Mouse (Mus musculus) neural tube, embryonic 14.5 days (tissue): ENCODE data around the gene Ly6c2. TPM values are rescaled to one million over a fixed set of nuclear protein-coding genes. Genes with fewer than 3 reads are reported as not detected.
"Not testable (repeated sequence)": the region's sequence is repeated elsewhere in the genome, so short reads cannot be mapped to it uniquely, and the experiment has no call there.

Source experiments
- ATAC-seq: fragments of 200-750 bp; cut with Nextera tagmentation; 2 replicates; pipeline ENCODE4 v1.8.0; 2017; ENCODE audit warnings: low read depth, mild to moderate bottlenecking, moderate TSS enrichment, moderate library complexity
- H3K27ac ChIP-seq: fragments of 300-500 bp; sonication (generic); 2 replicates; pipeline ENCODE4 v1.5.1; 2014; ENCODE audit warnings: low read depth, mild to moderate bottlenecking, control low read depth, low read length, moderate library complexity, mixed read lengths
- H3K27me3 ChIP-seq: fragments of 300-500 bp; sonication (generic); 2 replicates; pipeline ENCODE4 v1.6.1; 2014; ENCODE audit warnings: low read length; ENCODE audit not compliant: control insufficient read depth, insufficient read depth
- H3K36me3 ChIP-seq: fragments of 300-500 bp; sonication (generic); 2 replicates; pipeline ENCODE4 v1.6.1; 2014; ENCODE audit warnings: low read length, mixed read lengths; ENCODE audit not compliant: control insufficient read depth, insufficient read depth
- H3K4me1 ChIP-seq: fragments of 300-500 bp; sonication (generic); 2 replicates; pipeline ENCODE4 v1.6.1; 2014; ENCODE audit warnings: low read length; ENCODE audit not compliant: control insufficient read depth, insufficient read depth
- H3K4me2 ChIP-seq: fragments of 300-500 bp; sonication (generic); 2 replicates; pipeline ENCODE4 v1.6.1; 2014; ENCODE audit warnings: mild to moderate bottlenecking, low read depth, low read length, control low read depth
- H3K4me3 ChIP-seq: fragments of 300-500 bp; sonication (generic); 2 replicates; pipeline ENCODE4 v1.5.1; 2014; ENCODE audit warnings: low read depth, low read length, control low read depth, mixed read lengths
- H3K9ac ChIP-seq: fragments of 300-500 bp; sonication (generic); replicated peaks from 2 replicates; pipeline ENCODE4 v1.6.1; 2014; ENCODE audit warnings: low read depth, mild to moderate bottlenecking, control low read depth, low read length, mixed read lengths
- H3K9me3 ChIP-seq: fragments of 300-500 bp; sonication (generic); 2 replicates; pipeline ENCODE4 v1.6.1; 2016; ENCODE audit warnings: low read length; ENCODE audit not compliant: control insufficient read depth
- WGBS: fragments of 180-500 bp; shearing (Covaris S2); extraction: QIAGEN DNeasy Blood & Tissue Kit; methylation state at CpG from one replicate; pipeline ENCODE4 v1.1.7; 2014; 5-methylcytosine and 5-hydroxymethylcytosine counted together
- polyA plus RNA-seq: library from polyadenylated mRNA; unstranded; fragments of >200 nt; fragmentation: Nextera tagmentation; extraction: Ambion mirVana; gene quantifications from 2 replicates; pipeline ENCODE4 v1.2.1, GENCODE M21; 2014

Ly6c2 gene
- polyA plus RNA-seq, 1 experiment from 2014 or later: not detected

DNA sequence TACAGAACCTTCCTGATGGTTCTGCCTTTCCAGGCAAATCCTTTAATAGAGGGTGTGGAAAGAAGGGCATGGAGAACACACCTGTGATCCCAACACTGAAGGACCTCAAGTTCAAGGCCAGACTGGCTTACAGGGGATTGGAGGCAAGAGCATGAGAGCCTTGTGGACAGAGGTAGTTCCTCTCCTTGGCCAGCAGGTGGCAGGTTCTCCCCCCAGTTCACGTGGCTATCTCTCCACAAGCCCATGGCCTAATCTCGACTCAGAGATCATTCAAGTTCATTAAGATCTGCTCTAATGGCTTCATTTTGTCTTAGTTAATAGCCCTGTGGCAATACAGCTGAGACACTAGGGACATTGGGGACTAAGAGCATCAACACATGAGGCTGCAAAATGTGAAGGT lies 8.3 kb upstream of the Ly6c2 start:
- 16% methylated on average over 2 of the region's 2 CpGs for WGBS
- Histone ChIP-seq H3K4me3 (no peak overlapping the region), H3K4me2 (no peak overlapping the region), H3K4me1 (no peaks in the 10 kb centered on the region), H3K36me3 (no peaks in the 10 kb centered on the region), H3K27me3 (no peaks in the 10 kb centered on the region), H3K9me3 (no peaks in the 10 kb centered on the region), H3K27ac (no peak overlapping the region), H3K9ac (no peak overlapping the region)
- no peak for ATAC-seq

DNA sequence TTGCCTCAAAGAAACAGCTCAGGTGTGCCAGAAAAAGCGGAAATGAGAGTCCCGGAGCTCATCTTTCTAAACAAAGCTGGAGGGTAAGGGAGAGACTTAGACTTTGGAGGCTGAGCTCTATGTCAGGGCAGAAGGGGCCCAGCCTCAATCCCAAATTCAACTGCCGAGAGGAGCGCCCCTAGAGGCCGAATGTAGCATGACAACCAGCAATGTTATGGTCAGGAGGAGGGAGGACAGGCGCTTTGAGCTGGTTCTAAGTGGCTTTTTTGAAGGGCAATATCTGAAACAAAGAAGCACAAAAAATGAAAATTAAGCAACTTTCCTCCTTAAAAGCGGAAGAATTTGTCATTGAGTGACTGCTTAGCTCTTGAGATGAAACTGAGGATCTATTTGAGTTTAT lies 7.0 kb upstream of the Ly6c2 start:
- H3K9ac ChIP-seq, ATAC-seq, H3K9me3 ChIP-seq, H3K27ac ChIP-seq, H3K4me2 ChIP-seq, H3K36me3 ChIP-seq, H3K4me1 ChIP-seq, H3K27me3 ChIP-seq, H3K4me3 ChIP-seq: not testable (repeated sequence)
- 16% methylated on average over 5 of the region's 7 CpGs for WGBS

DNA sequence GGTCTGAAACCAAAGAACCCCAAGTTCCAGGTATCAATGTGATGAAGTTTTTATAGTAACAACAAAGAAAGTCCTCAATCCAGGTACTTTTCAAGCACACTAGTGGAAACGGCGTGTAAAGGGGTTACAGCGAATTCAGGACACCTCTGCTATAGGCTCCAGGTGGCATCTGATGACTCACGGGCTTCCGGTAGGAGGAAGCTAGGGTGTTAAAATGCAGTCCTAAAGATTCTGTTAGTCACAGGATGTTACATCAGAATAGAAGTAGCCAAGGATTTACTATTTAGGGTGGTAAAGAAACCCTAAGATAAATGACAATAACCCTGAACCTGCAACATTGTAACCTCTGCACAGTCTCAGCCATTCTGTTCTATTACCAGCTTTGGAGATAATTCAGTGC lies 5.7 kb upstream of the Ly6c2 start:
- not testable (repeated sequence) for H3K27ac ChIP-seq, H3K36me3 ChIP-seq, H3K9me3 ChIP-seq, H3K9ac ChIP-seq, H3K27me3 ChIP-seq, H3K4me3 ChIP-seq, H3K4me1 ChIP-seq, H3K4me2 ChIP-seq, ATAC-seq
- 96% methylated on average over 5 of the region's 5 CpGs for WGBS

DNA sequence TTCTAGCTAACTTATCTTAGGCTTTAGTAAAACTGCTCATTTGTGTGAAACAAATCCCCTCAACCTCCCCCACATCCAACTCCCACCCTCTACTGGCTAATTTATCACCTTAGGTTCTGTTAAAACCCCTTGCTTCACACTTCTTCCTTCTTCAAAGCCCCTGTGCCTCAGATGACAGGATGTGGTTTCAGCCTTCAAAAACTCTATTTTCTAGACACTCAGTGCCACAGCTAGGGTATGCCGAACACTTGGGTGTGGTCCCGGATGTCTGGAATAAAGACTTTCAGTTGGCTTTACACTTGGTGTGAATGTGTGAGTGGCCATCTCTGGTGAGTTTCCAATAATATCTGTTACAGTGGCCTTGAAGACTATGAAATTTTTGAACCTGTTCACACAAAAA lies 4.8 kb upstream of the Ly6c2 start:
- no peaks in the 10 kb centered on the region for H3K27me3 ChIP-seq
- no peak overlapping the region for H3K9ac ChIP-seq
- H3K4me1 ChIP-seq: no peaks in the 10 kb centered on the region
- WGBS: 89% methylated on average over 2 of the region's 2 CpGs
- no peak overlapping the region for H3K4me2 ChIP-seq
- H3K4me3 ChIP-seq: no peak overlapping the region
- ATAC-seq: no peak
- H3K9me3 ChIP-seq: no peaks in the 10 kb centered on the region
- no peak overlapping the region for H3K27ac ChIP-seq
- H3K36me3 ChIP-seq: no peaks in the 10 kb centered on the region

DNA sequence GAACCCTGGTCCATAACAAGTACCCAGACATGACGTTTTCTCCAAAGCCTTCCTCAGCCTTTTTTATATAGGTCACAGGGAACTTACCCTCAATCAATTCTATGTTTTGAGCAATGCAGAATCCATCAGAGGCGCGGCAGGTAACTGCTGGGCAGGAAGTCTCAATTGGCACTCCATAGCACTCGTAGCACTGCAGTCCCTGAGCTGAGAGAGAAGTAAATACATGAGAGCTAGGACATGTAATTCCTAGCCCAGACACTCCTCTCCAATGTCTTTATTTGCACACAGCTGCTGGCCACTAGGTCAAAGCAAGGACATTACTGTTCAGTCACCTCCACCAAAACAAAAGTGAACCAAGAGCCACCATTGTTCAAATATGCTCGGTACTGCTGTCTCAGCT lies 1.3 kb downstream of the Ly6c2 start:
- H3K9ac ChIP-seq, H3K4me1 ChIP-seq, ATAC-seq, H3K27ac ChIP-seq, H3K4me2 ChIP-seq, H3K4me3 ChIP-seq, H3K9me3 ChIP-seq, H3K36me3 ChIP-seq, H3K27me3 ChIP-seq: not testable (repeated sequence)
- 84% methylated on average over 2 of the region's 5 CpGs for WGBS

DNA sequence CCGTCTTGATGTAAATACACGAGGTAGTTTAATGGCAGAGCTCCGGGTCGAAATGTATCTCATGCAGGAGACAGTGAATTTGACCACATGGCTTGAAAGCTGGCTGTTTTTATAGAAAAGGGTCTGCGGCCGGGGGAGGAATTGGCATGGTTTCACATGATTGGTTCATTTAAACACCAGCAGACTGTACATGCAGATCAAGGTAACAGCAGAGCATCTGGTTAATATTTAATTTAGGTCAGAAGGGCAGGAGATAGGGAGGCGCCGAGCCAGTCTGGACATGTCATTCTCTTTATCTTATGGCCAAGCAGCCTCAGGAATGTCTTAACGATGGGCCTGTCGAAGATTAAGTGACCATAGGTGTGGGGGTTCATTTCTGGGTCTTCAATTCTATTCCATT lies 12.5 kb downstream of the Ly6c2 start:
- no peak for ATAC-seq
- Histone ChIP-seq H3K36me3 (no peaks in the 10 kb centered on the region), H3K4me3 (no peak overlapping the region), H3K27ac (no peak overlapping the region), H3K9me3 (no peaks in the 10 kb centered on the region), H3K4me2 (no peak overlapping the region), H3K9ac (no peak overlapping the region), H3K27me3 (no peaks in the 10 kb centered on the region), H3K4me1 (no peaks in the 10 kb centered on the region)
- 93% methylated on average over 10 of the region's 10 CpGs for WGBS

DNA sequence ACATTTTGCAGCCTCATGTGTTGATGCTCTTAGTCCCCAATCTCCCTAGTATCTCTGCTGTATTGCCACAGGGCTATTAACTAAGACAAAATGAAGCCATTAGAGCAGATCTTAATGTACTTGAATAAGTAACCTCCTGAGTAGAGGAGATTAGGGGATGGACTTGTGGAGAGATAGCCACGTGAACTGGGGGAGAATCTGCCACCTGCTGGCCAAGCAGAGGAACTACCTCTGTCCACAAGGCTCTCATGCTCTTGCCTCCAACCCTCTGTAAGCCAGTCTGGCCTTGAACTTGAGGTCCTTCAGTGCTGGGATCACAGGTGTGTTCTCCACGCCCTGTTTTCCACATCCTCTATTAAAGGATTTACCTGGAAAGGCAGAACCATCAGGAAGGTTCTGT lies 23.7 kb downstream of the Ly6c2 start:
- H3K36me3 ChIP-seq, H3K9ac ChIP-seq, H3K4me1 ChIP-seq, H3K4me2 ChIP-seq, ATAC-seq, H3K27ac ChIP-seq, H3K4me3 ChIP-seq, H3K9me3 ChIP-seq, H3K27me3 ChIP-seq: not testable (repeated sequence)
- WGBS: 15% methylated on average over 2 of the region's 2 CpGs

DNA sequence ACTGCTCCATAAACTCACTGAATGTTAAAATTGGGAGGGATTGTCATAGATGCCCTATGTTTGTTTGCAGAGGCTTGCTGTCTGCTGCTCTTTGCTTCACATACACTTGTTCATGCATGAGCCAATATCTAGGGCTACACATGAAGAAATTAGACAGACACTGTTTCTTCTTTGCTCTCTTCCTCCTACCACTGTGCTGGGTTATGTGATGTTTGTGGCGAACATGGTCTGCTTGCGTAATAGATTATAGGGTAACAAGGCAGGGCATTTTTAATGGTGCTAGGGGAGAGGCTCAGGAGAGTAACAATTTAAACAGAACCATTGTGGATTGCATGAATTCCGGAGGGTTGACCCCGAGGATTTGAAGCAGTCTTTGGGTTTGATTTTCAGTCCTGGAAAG lies 41.8 kb downstream of the Ly6c2 start:
- Histone ChIP-seq H3K27ac (no peak overlapping the region), H3K36me3 (no peaks in the 10 kb centered on the region), H3K4me3 (no peak overlapping the region), H3K9me3 (no peaks in the 10 kb centered on the region), H3K4me2 (no peak overlapping the region), H3K4me1 (no peaks in the 10 kb centered on the region), H3K9ac (no peak overlapping the region), H3K27me3 (no peaks in the 10 kb centered on the region)
- ATAC-seq: no peak
- whole genome bisulfite sequencing: 87% methylated on average over 4 of the region's 4 CpGs

DNA sequence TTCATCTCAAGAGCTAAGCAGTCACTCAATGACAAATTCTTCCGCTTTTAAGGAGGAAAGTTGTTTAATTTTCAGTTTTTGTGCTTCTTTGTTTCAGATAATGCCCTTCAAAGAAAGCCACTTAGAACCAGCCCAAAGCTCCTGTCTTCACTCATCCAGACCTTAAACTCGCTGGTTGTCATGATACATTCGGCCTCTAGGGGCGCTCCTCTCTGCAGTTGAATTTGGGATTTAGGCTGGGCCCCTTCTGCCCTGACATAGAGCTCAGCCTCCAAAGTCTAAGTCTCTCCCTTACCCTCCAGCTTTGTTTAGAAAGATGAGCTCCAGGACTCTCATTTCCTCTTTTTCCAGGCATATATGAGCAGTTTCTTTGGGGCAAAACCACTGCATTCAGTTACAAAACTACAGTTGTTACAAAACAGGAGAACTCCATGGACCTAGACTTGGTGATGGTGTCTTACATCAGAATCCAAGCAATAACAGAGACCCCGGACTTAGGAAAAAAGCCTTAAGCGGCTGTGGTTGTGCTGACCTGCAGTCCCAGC lies 49.7 kb downstream of the Ly6c2 start:
- H3K9ac ChIP-seq, H3K4me1 ChIP-seq, H3K36me3 ChIP-seq, H3K4me2 ChIP-seq, H3K27me3 ChIP-seq, H3K27ac ChIP-seq, ATAC-seq, H3K4me3 ChIP-seq, H3K9me3 ChIP-seq: not testable (repeated sequence)
- WGBS: 32% methylated on average over 6 of the region's 6 CpGs

DNA sequence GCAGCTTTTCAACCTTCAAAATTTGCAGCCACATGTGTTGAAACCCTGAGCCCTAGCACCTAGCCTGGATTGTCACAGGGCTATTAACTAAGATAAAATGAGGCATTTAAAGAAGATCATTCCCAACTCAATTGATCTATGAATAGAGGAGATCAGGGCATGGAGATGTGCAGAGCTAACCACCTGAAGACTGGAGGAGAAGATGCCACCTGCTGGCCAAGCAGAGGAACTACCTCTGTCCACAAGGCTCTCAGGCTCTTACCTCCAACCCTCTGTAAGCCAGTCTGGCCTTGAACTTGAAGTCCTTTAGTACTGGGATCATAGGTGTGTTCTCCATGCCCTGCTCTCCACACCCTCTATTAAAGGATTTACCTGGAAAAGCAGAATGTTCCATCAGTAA lies 51.3 kb downstream of the Ly6c2 start:
- H3K9me3 ChIP-seq: no peaks in the 10 kb centered on the region
- H3K27ac ChIP-seq: no peak overlapping the region
- no peak overlapping the region for H3K4me2 ChIP-seq

More for the DNA sequence above, 51.3 kb downstream of the Ly6c2 start:
- Histone ChIP-seq H3K9ac (no peak overlapping the region), H3K36me3 (no peaks in the 10 kb centered on the region), H3K4me3 (no peak overlapping the region), H3K27me3 (no peaks in the 10 kb centered on the region), H3K4me1 (no peaks in the 10 kb centered on the region)
- ATAC-seq: no peak
